Mouse (Mus musculus) cortical plate, adult 2 months (tissue): Measurements from ENCODE around the gene Crygb. TPM values are rescaled to one million over a fixed set of nuclear protein-coding genes. Genes with fewer than 3 reads are reported as not detected.

Experiments
- H3K27ac ChIP-seq: fragments of 200-500 bp; 2 replicates; pipeline ENCODE4 v1.5.1; 2012; ENCODE audit warnings: low read length, control low read depth, inconsistent platforms; ENCODE audit not compliant: insufficient read depth
- H3K4me1 ChIP-seq: fragments of 200-500 bp; 2 replicates; pipeline ENCODE4 v1.6.1; 2011; ENCODE audit warnings: low read length; ENCODE audit not compliant: control insufficient read depth, insufficient read depth
- H3K4me3 ChIP-seq: fragments of 200-500 bp; 2 replicates; pipeline ENCODE4 v1.5.1; 2011; ENCODE audit warnings: mild to moderate bottlenecking, low read length, control low read depth; ENCODE audit not compliant: insufficient read depth
- CTCF ChIP-seq: fragments of 200-500 bp; IDR thresholded peaks from 2 replicates; pipeline ENCODE4 v1.5.1; 2011; ENCODE audit warnings: mild to moderate bottlenecking, control low read depth, low read length; ENCODE audit not compliant: insufficient read depth; ENCODE audit errors: extremely low read depth
- POLR2A ChIP-seq: fragments of 200-500 bp; IDR thresholded peaks from 2 replicates; pipeline ENCODE4 v1.6.1; 2011; ENCODE audit warnings: mild to moderate bottlenecking, low read length, control low read depth; ENCODE audit not compliant: insufficient read depth; ENCODE audit errors: extremely low read depth
- polyA plus RNA-seq: library from polyadenylated mRNA; depleted of rRNA; stranded (reverse); fragments of >200 nt; gene quantifications from 2 replicates; pipeline ENCODE4 v1.2.3, GENCODE M21; 2012; rRNA removed

The Crygb gene
- polyA plus RNA-seq, 1 experiment = not detected

DNA sequence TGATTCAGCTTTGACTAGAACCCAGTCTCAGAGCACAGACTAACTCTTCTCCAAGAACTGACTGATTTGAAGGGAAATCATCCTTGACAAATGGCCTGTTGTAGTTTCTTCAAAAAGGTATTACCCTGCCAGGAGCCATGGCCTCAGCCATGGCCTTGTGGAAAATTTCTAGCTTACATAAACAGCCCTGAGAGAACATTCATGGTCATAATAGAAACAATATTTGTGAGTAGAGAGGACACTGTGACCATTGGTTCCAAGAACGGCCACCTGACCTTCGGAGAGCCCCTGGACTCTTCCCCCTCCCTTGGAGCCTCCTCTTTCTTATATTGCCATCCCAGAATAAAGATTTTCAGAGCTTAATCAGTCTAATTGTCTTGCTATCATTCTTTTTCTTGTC is 38.7 kb downstream of the Crygb start:
- Histone ChIP-seq H3K27ac (no peak overlapping the region), H3K4me1 (no peaks in the 10 kb centered on the region), H3K4me3 (no peak overlapping the region)
- TF ChIP-seq CTCF = no peak
- TF ChIP-seq POLR2A = no peak

DNA sequence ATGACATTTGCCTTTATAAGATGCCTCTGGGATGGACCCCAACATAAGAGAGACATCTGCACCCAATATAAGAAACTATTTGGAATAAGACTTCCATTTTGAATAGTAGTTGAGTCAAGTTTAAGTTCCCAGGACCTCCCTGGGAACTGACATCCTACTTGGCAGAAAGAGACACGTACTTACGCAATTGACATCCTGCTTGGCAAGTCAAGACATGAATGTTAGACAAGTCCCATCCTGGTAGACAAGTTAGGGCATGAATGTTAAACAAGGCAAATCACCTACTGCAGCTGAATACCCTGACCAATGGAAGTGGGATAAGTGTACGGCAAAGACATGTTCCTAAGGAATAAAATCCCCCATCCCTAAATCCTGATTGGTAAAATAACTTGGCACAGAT is 40.3 kb downstream of the Crygb start:
- Histone ChIP-seq H3K4me3 (no peak overlapping the region), H3K27ac (no peak overlapping the region), H3K4me1 (no peaks in the 10 kb centered on the region)
- TF ChIP-seq CTCF (no peak), POLR2A (no peak)

DNA sequence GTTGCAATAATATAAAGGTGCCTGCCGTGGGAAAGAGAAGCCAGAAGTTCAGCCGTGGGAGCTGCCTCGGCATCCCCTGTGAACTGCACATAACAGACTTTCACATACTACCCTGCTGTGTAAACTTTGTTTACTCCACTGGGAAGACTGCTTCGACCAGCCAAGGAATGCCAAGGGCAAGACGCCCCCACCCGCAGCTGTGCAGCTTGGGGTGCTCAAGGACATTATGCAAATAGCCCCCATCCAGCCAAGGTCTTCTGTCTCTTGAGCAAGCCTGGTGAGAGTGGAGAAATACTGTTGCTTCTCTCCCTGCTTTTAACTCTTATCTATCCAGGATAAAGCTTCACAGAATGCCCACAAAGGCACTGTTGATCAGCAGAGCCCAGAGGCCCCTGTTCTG is 41.3 kb downstream of the Crygb start:
- Histone ChIP-seq H3K4me1 (no peaks in the 10 kb centered on the region), H3K4me3 (no peak overlapping the region), H3K27ac (no peak overlapping the region)
- TF ChIP-seq POLR2A = no peak
- no peak for TF ChIP-seq CTCF

DNA sequence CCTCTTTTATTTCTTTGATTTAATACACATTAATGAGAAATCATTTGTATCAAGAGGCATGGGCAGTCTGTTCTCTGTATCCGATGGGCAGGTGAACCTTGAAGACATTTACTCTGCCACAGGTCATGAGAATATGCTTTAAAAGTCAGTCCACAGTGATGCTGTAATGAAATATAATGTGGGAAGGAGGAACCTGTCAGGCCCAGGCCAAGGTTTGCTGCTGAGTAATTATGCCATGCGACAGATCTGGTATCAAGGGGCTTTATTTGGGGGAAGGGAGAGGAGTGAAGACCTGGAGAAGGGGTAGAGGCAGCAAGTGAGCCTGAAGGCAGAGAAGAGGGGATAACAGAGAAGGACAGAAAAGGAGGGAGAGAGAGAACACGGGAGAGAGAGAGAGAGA is 42.4 kb downstream of the Crygb start:
- TF ChIP-seq CTCF (no peak), POLR2A (no peak)
- Histone ChIP-seq H3K27ac (no peak overlapping the region), H3K4me1 (no peaks in the 10 kb centered on the region), H3K4me3 (no peak overlapping the region)

DNA sequence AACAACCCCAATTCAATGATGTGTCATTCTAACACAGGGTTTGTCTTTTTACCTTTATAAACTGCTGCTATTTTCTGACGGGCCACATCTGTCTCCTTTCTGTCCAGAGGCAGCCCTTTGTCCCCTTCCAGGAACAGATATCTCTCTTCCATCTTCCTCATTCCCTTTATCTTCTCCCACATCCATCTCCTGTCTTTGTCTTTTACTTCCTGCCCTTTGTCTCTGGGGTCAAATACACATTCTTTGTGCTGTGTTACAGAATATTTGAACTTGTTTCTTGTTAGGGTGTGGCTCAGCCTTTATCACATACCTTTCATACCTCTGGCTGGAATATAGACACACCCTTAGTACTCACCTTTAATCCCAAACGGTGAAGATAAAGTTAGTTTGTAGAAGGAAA is 44.5 kb downstream of the Crygb start:
- TF ChIP-seq CTCF = no peak
- TF ChIP-seq POLR2A = no peak
- H3K4me1 ChIP-seq = no peaks in the 10 kb centered on the region
- no peak overlapping the region for H3K4me3 ChIP-seq
- no peak overlapping the region for H3K27ac ChIP-seq

DNA sequence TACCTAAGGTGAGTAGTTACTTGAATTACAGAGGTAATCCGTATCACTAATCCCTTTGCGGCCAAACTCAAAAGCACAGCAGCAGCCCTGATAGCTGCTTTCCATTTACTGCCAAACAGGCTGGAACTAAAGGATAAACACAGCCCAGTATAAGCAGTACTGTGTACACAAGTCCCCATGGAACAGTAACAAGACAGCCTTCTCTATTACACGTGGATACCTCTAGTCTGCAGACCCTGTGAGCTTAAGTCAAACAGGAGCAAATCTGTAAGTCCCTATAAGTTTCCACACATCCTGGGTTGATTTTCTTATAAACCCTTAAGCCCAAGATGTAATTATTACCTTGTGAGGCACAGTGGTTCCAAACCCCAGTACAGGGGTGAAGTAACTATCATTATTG is 46.6 kb downstream of the Crygb start:
- Histone ChIP-seq H3K4me3 (no peak overlapping the region), H3K4me1 (no peaks in the 10 kb centered on the region), H3K27ac (no peak overlapping the region)
- no peak for TF ChIP-seq CTCF

DNA sequence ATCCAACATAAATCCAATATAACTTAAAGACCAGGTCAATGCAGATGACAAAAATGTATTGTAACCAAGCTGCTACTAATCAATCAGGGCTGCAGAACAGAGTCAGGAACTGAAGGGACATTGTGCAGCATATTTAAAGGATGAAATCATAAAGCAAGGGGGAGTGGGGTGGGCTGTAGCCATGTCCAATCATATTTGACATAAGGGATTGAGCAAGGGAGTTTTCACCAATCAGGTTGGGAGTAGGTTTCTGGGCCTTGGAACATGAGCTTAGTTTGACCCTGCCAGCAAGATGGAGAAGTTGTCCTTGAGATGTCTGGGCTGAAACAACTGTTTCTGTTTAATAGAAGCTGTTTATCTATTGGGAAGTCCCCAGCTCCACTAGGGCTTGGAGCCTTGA is 49.4 kb downstream of the Crygb start, which contains the start of gene Akr1cl:
Akr1cl (minus strand) TSS at position 119 of the 400 bp plus-strand sequence.
- TF ChIP-seq POLR2A (no peak), CTCF (no peak)
- H3K4me3 ChIP-seq = no peak within 1 kb of the TSS
- no peak within 1 kb of the TSS for H3K27ac ChIP-seq
- no peaks in the 10 kb centered on the region for H3K4me1 ChIP-seq

Other genes with a start within 250 kb of the Crygb start
- gene Plekhm3, start 125.5 kb downstream of the Crygb start, polyA plus RNA-seq = 15.2 and 15.4 TPM in 2 replicates
- not detected in 2 replicates for gene Akr1cl, start 49.5 kb downstream of the Crygb start, polyA plus RNA-seq
- gene Cryge, start 31.1 kb downstream of the Crygb start, polyA plus RNA-seq = not detected in 2 replicates
- gene Crygd, start 18.8 kb downstream of the Crygb start, polyA plus RNA-seq = not detected in 2 replicates
- not detected in 2 replicates for gene Crygc, start 8.6 kb downstream of the Crygb start, polyA plus RNA-seq
- gene Cryga, start 21.1 kb upstream of the Crygb start, polyA plus RNA-seq = 1.1 and 1.3 TPM in 2 replicates
- 0.83 and 1.7 TPM in 2 replicates for gene Gm28845, start 37.3 kb upstream of the Crygb start, polyA plus RNA-seq
- gene D630023F18Rik, start 40.9 kb upstream of the Crygb start, polyA plus RNA-seq = 4.7 and 6.8 TPM in 2 replicates
- 36.7 and 37.6 TPM in 2 replicates for gene Idh1, start 104.2 kb upstream of the Crygb start, polyA plus RNA-seq
- gene Pikfyve, start 104.4 kb upstream of the Crygb start, polyA plus RNA-seq = 13.2 and 13.5 TPM in 2 replicates
- gene Pth2r, start 199.8 kb upstream of the Crygb start, polyA plus RNA-seq = 1.1 and 1.3 TPM in 2 replicates